Mouse (Mus musculus) G1E (cell line): Measurements from ENCODE around the gene Cand2. TPM values are rescaled to one million over a fixed set of nuclear protein-coding genes. Genes with fewer than 3 reads are reported as not detected.

ENCODE experiments used
- ATAC-seq: 2 replicates; pipeline ENCODE4 v1.8.0; 2016; ENCODE audit warnings: mild to moderate bottlenecking; ENCODE audit not compliant: insufficient number of reproducible peaks, poor library complexity, low FRiP score, severe bottlenecking; ENCODE audit errors: extremely low read depth
- DNase-seq: peaks from one replicate; pipeline ENCODE4 v3.0.0; 2012; ENCODE audit warnings: low spot score
- H3K27me3 ChIP-seq: 2 replicates; pipeline ENCODE4 v1.6.1; 2012; ENCODE audit warnings: mild to moderate bottlenecking, low read length, inconsistent platforms; ENCODE audit not compliant: insufficient read depth
- H3K36me3 ChIP-seq: replicated peaks from 2 replicates; pipeline ENCODE3; 2012; ENCODE audit warnings: mild to moderate bottlenecking, inconsistent platforms
- H3K4me1 ChIP-seq: 2 replicates; pipeline ENCODE4 v1.6.1; 2012; ENCODE audit warnings: low read depth, low read length, inconsistent platforms, mixed read lengths; ENCODE audit not compliant: insufficient read depth
- H3K4me3 ChIP-seq: 2 replicates; pipeline ENCODE4 v1.5.1; 2012; ENCODE audit warnings: low read depth, mild to moderate bottlenecking, inconsistent platforms, low read length, moderate library complexity, mixed read lengths
- H3K9me3 ChIP-seq: replicated peaks from 2 replicates; pipeline ENCODE4 v1.6.1; 2012; ENCODE audit warnings: inconsistent platforms
- CTCF ChIP-seq: IDR thresholded peaks from 2 replicates; pipeline ENCODE4 v1.5.1; 2012; ENCODE audit warnings: low read depth, low read length, inconsistent platforms, mixed read lengths
- GATA1 ChIP-seq: IDR thresholded peaks from 2 replicates; pipeline ENCODE4 v1.6.1; 2012; ENCODE audit warnings: borderline replicate concordance, low read length, inconsistent platforms, mixed read lengths
- GATA2 ChIP-seq: IDR thresholded peaks from 2 replicates; pipeline ENCODE4 v1.6.1; 2012; ENCODE audit warnings: low read depth, low read length, inconsistent platforms, borderline replicate concordance
- POLR2AphosphoS5 ChIP-seq: IDR thresholded peaks from 2 replicates; pipeline ENCODE4 v1.6.1; 2012; ENCODE audit warnings: low read depth, low read length, inconsistent platforms; ENCODE audit not compliant: insufficient replicate concordance
- TAL1 ChIP-seq: conservative IDR thresholded peaks from 2 replicates; pipeline ENCODE4 v1.6.1; 2012; ENCODE audit warnings: low read depth, low read length, inconsistent platforms, mixed read lengths
- polyA plus RNA-seq: library from polyadenylated mRNA; stranded (reverse); fragments of >175 nt; gene quantifications from 2 replicates; pipeline ENCODE4 v1.2.3, GENCODE M21; 2012
- total RNA-seq, 2 experiments: library from RNA; stranded (forward) in 1 of 2; stranded (reverse) in 1 of 2; fragments of 200-1000 nt in 1 of 2; fragments of >200 nt in 1 of 2; fragmentation: Nextera tagmentation in 1 of 2; gene quantifications; 2 replicates each; pipeline ENCODE4 v1.2.3; 2014 to 2017

Cand2 gene
- total RNA-seq (2014; fragmentation: Nextera tagmentation) (6.5 and 7.1 TPM in 2 replicates), total RNA-seq (2017) (1.6 and 1.8 TPM in 2 replicates), polyA plus RNA-seq (6.1 and 7.1 TPM in 2 replicates)

DNA sequence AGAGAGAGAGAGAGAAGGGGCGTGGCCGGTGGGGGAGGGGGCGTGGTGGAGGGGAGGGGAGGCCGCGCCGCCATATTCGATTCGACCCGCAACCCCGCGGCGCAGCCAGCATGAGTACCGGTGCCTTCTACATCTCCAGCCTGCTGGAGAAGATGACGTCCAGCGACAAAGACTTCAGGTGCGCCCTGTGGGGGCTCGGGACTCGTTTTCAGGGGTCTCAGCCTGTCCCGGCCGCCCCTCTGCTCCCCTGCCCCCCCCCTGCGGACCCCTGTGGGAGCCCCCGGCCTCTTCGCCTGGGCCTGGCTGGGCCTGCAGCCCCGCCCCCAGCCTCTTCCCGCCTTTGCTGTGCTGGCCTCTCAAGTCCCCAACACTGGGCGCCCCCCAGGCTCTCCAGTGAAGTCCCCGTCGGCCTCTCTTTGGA, at the start of gene Cand2:
Gene Cand2 (plus strand): TSS at position 38 of the 421 bp plus-strand sequence.
- Histone ChIP-seq H3K27me3 (no peaks in the 10 kb centered on the region), H3K4me3 (peak within 1 kb of the TSS; percentile 78), H3K4me1 (peaks cover 31% of the 10 kb centered on the region), H3K36me3 (peaks cover 13% of the 10 kb centered on the region), H3K9me3 (no peaks in the 10 kb centered on the region; the same call in 1 of the 2 replicates)
- DNase-seq (peak; percentile 78), ATAC-seq (0 out of 2 replicates have a peak, but pooled peaks have one; percentile 10)
- TF ChIP-seq TAL1 (no peak), GATA1 (no peak), POLR2AphosphoS5 (no peak), CTCF (no peak), GATA2 (no peak)

DNA sequence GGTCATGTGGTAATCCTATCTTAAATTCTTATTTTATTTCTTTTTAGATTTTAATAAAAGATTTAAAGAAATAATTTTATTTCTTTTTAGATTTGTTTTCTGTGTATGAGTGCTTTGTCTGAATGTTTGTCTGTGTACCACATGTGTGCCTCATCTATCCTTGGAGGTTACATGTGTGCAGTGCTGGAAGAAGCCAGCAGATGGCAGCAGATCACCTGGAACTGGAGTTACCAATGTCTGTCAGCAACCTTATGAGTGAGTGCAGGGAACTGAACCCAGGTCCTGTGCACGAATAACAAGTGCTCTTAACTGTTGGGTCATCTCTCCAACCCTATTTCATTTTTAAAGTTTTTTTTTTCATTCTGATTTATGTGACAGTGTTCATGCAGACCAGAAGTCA, 47.2 kb upstream of the Cand2 start:
- H3K4me1 ChIP-seq = no peaks in the 10 kb centered on the region
- no peak for DNase-seq
- peaks cover 4% of the 10 kb centered on the region; the same call in 1 of the 2 replicates for H3K9me3 ChIP-seq
- 0 out of 2 replicates have a peak, but pooled peaks have one; percentile 28 for ATAC-seq
- H3K4me3 ChIP-seq = no peak overlapping the region
- H3K36me3 ChIP-seq = no peaks in the 10 kb centered on the region
- TF ChIP-seq GATA1 (no peak), CTCF (peak; percentile 79)
- H3K27me3 ChIP-seq = peaks cover 47% of the 10 kb centered on the region

DNA sequence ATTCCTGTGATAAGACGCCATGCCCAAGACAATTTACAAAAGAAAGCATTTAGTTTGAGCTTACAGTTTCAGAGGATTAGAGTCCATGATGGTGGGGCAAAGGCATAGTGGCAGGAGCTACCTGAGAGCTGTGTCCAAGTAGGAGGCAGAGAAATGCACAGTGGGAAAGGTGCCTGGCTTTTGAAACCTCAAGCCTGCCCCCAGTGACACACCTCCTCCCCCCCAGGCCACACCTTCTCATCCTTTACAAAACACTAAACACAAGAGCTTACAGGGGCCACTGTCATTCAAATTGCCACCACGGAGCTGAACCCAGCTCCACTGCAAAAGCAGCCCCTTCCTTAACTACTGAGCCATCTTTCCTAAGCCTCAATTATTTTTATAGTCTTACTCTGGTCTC, 46.8 kb upstream of the Cand2 start:
- DNase-seq (no peak), ATAC-seq (no peak)
- Histone ChIP-seq H3K4me1 (no peaks in the 10 kb centered on the region), H3K27me3 (peaks cover 43% of the 10 kb centered on the region), H3K9me3 (peaks cover 4% of the 10 kb centered on the region; the same call in 1 of the 2 replicates), H3K4me3 (no peak overlapping the region), H3K36me3 (no peaks in the 10 kb centered on the region)
- no peak for TF ChIP-seq GATA1
- TF ChIP-seq GATA2 = no peak
- TF ChIP-seq TAL1 = no peak
- no peak for TF ChIP-seq CTCF
- TF ChIP-seq POLR2AphosphoS5 = no peak

DNA sequence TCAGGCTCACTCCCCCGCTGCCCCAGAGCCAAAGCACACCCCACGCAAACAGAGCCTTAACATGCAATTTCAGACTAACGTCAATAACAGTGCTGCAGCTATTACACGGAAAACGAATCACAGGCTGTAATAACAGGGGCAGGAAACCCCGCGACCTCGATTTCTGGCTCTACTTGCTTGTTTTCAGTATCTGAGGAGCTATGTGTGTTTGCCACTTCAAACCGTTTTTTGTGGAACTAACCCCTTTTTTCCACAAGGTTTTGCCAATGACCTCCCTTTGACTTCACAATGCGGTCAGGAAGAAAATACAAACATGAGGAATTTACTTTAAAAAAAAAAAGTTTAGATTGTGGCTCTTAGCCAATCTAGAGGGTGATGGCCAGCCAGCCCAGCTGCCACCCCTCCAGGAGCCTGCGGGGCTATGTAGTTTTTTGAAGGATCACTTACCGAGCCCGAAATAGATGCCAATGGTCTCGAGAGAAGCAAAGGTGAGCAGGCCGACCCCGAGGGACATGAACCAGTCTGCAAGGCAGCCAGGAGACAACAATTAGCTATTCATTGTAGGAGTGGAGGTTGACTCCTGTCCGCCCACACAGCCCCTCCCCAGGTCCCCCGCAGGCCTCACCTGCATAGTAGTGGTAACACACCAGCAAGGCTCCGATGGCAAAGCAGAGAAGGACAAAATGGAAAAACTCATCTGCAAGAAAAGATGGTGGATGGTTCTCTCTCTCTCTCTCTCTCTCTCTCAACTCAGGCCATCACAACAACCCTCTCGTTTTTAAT, 43.6 kb upstream of the Cand2 start:
- ATAC-seq (no peak), DNase-seq (no peak)
- H3K27me3 ChIP-seq = peaks cover 23% of the 10 kb centered on the region
- TF ChIP-seq CTCF = no peak
- no peak for TF ChIP-seq GATA2
- no peak for TF ChIP-seq POLR2AphosphoS5
- TF ChIP-seq TAL1 = no peak
- TF ChIP-seq GATA1 = no peak
- H3K9me3 ChIP-seq = peaks cover 9% of the 10 kb centered on the region; the same call in 1 of the 2 replicates
- no peak overlapping the region for H3K4me3 ChIP-seq
- no peaks in the 10 kb centered on the region for H3K4me1 ChIP-seq
- no peaks in the 10 kb centered on the region for H3K36me3 ChIP-seq

DNA sequence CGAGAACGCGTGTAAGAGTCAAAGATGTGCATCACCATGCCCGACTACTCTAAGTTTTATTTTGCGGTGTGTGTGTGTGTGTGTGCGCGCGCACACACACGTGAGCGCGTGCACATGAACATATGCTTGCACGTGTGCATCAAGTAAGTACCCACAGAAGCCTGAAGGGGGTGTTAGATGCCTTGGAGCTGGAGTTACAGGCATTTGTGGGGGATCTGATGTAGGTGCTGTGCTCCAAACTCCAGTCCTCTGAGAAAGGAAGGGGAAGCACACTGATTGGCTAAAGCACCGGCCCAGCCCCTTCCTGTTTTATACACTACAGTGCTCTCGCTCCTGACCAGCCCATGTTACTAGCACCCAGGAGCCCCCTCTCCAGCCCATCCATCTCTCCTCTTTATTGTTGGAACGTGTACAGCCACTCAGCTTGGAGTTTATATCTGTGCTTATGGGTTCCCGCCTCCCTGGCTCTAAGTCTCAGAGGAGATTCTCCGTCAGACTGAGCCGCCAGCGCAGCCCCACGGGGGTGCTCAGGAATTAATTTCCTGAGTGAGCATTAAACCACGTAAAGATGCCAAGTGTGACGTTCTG, 41.9 kb upstream of the Cand2 start:
- Histone ChIP-seq H3K4me3 (no peak overlapping the region), H3K4me1 (no peaks in the 10 kb centered on the region), H3K27me3 (peaks cover 29% of the 10 kb centered on the region), H3K9me3 (peaks cover 8% of the 10 kb centered on the region; the same call in 1 of the 2 replicates), H3K36me3 (no peaks in the 10 kb centered on the region)
- no peak for DNase-seq
- no peak for ATAC-seq
- TF ChIP-seq POLR2AphosphoS5 (no peak), CTCF (no peak), TAL1 (no peak), GATA2 (no peak), GATA1 (no peak)

DNA sequence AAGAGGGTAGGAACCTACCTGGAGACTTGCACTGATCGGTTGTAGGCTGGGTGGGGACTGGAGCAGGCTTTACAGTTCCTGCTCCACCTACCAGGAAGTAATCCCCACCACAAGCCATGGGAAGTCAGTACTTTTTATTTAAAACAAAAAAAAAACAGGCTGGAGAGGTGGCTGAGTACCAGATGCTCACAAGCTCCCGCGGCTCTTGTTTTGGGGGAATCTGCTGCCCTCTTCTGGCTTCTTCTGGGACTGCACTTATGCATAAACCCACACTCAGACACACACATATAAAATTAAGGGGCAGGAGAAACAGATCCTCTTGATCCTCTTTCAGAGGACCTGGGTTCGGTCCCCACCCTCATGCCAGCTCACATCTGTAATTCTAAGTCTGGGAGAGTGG, 39.4 kb upstream of the Cand2 start:
- Histone ChIP-seq H3K4me3 (no peak overlapping the region), H3K9me3 (peaks cover 8% of the 10 kb centered on the region; the same call in 1 of the 2 replicates), H3K27me3 (peaks cover 26% of the 10 kb centered on the region), H3K4me1 (peaks cover 8% of the 10 kb centered on the region), H3K36me3 (no peaks in the 10 kb centered on the region)
- ATAC-seq (no peak), DNase-seq (no peak)
- no peak for TF ChIP-seq TAL1
- no peak for TF ChIP-seq GATA2
- peak; percentile 42 for TF ChIP-seq CTCF
- TF ChIP-seq GATA1 = no peak
